Mouse (Mus musculus) ovary, postnatal 10 days (tissue): ENCODE results near the gene Selenbp2.
"Not testable (repeated sequence)": the region's sequence is repeated elsewhere in the genome, so short reads cannot be mapped to it uniquely, and the experiment has no call there.

ENCODE experiments used
- DNase-seq: peaks from one replicate; pipeline ENCODE4 v3.0.0; 2022; ENCODE audit warnings: low spot score

Gene Selenbp2

GRCm38 (mm10) chr3:94691694-94692093 is 1.7 kb upstream of the Selenbp2 start:
- DNase-seq = not testable (repeated sequence)

DNA sequence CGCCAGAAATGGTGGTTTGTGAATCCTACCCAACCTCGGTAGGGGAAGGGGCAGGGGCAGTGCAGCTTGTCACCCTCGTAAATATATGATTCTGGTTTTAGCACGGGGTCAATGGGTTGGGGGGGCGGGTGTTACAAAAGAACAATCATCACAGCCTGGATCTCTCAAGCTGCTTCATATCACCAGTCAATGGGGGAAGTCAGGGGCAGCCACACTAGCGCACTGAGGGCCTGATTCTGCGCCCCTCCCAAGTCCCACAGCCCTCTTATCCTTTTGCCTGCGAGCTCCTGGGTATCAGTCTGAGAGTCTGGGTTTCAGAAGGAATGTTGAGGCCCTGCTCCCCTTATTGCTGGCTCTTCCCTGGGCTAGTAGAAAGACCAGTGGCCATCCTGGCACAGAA is 518 bp downstream of the Selenbp2 start:
- not testable (repeated sequence) for DNase-seq

DNA sequence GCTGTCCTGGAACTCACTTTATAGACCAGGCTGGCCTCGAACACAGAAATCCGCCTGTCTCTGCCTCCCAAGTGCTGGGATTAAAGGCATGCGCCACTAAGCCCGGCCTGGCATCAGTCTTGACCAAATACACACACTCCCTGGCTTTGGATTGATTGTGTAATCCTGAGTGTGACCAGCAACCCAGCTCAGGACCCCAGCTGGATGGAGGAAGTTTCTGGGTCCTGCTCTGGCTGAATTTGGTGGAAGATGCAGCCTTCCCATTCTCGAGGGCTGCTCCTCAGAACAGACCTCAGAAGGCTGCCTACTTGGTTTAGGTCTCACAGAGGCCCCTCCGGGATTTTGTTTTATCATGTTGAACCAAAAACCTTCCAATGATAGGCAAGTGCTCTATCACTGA is 2.2 kb downstream of the Selenbp2 start:
- DNase-seq = not testable (repeated sequence)

DNA sequence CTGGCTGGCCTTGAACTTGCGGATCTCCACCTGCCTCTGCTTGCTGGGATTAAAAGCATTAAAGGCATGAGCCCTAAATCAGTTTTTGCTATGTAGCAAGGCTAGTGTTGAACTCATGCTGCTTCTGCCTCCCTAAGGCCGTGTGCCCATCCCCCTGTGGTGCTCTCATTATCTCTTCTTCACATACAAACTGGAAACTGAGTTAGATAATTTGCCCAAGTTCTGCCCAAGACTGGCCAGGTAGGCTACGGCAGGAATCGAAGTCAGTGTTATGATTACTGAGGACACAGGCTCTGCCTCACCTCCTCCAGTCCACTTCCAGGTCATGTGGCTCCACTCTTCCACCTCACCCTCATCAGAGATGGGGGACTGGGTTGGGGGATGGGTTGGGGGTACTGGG is 2.9 kb downstream of the Selenbp2 start:
- not testable (repeated sequence) for DNase-seq

DNA sequence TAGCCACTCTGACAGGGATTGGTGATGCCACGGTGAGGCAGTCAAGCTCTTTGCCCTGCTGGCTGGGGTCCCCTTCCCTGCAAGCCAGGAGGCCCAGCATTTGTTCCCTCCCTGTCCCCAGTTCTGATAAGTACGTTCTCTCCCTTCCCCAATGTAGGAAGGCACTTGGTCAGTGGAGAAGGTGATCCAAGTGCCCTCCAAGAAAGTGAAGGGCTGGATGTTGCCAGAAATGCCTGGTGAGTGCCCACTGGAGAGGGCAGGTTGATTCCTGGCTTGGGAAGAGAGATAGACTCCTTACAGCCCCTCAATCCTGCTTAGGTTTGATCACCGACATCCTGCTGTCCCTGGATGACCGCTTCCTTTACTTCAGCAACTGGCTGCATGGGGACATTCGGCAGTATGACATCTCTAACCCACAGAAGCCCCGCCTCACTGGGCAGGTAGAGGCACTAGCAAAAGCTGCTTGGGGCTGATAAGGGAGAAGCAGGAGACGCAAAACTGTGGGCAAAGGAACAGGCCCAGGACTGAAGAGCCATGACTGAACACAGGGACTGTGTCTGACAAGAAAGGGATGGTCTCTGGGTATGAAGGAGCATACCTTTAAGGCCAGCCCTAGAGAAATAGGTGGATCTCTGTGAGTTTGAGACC is 8.9 kb downstream of the Selenbp2 start:
- DNase-seq = not testable (repeated sequence)

DNA sequence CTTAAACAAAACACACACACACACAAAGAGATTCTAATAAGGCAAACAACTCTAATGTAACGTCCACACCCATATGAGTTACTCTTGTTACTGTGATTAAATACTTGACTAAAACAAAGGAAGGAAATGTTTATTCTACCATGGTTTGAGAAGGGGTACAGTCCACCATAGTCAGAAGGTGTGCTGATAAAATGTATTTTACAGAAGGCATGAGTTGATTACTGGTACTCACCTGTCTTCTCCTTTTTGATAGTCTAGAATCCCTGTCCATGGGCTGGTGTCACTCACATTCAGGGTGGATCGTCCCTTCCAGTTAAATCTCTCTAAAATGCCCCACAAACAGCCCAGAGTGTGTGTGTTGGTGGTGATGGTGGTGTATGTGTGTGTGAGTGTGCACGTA is 9.5 kb downstream of the Selenbp2 start:
- DNase-seq = no peak

DNA sequence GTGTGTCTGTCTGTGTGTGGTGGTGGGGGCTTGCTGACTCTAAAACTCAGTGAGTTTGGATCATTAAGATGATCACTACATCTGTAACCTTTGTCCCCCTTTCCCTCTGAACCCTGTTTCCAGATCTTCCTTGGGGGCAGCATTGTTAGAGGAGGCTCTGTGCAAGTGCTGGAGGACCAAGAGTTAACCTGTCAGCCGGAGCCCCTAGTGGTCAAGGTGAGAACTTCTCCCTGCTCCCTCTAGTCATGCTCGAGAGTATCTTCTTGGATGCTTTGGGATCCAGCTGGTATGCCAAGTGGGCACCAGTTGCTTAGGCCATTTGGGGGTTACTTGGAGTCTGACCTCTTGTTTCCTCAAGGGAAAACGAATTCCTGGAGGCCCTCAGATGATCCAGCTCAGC is 10.0 kb downstream of the Selenbp2 start:
- not testable (repeated sequence) for DNase-seq

DNA sequence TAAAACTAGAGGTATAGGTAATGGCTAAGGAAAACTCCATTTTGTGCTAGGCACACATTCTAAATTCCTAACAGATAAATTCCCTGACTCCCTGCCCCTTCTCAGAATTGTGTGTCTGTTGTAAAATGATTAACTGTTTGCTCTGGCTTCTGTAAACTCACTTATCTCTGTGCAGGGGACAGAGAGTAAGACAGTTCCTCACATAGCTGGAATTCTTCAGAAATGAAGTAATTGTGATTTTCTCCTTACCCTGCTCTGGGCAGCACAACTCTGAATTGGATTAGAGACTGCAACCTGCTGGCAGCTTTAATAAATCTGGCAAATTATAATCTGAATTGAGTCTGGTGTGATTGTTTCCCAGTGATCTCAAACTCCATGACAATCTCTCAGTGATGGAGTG is 17.2 kb downstream of the Selenbp2 start:
- not testable (repeated sequence) for DNase-seq

- DNase-seq = not testable (repeated sequence)
Measured at GRCm38 (mm10) chr3:94713424-94713823, 20.1 kb downstream of the Selenbp2 start.

GRCm38 (mm10) chr3:94718253-94718652 is 24.9 kb downstream of the Selenbp2 start:
- DNase-seq = not testable (repeated sequence)

GRCm38 (mm10) chr3:94723637-94724036 is 30.3 kb downstream of the Selenbp2 start:
- DNase-seq = not testable (repeated sequence)

GRCm38 (mm10) chr3:94745691-94746090 is 52.3 kb downstream of the Selenbp2 start:
- DNase-seq = no peak
